Mouse (Mus musculus) stomach, embryonic 16.5 days (tissue): ENCODE measurements around the gene St3gal4. TPM values are rescaled to one million over a fixed set of nuclear protein-coding genes. Genes with fewer than 3 reads are reported as not detected.
A peak's percentile ranks its signal among the peaks of the same experiment; 100 is the strongest.

ENCODE experiments used
- ATAC-seq: fragments of 200-750 bp; cut with Nextera tagmentation; 2 replicates; pipeline ENCODE4 v1.8.0; 2017; ENCODE audit warnings: moderate number of reproducible peaks, moderate TSS enrichment; ENCODE audit not compliant: insufficient read depth, low FRiP score
- H3K27ac ChIP-seq: fragments of 300-500 bp; sonication (generic); 2 replicates; pipeline ENCODE4 v1.5.1; 2014; ENCODE audit warnings: low read length
- H3K27me3 ChIP-seq: fragments of 300-500 bp; sonication (generic); 2 replicates; pipeline ENCODE4 v1.6.1; 2014; ENCODE audit warnings: low read length, control low read depth, mixed read lengths; ENCODE audit not compliant: control insufficient read depth, insufficient read depth
- H3K36me3 ChIP-seq: fragments of 300-500 bp; sonication (generic); 2 replicates; pipeline ENCODE4 v1.6.1; 2014; ENCODE audit warnings: low read length; ENCODE audit not compliant: control insufficient read depth, insufficient read depth
- H3K4me1 ChIP-seq: fragments of 300-500 bp; sonication (generic); 2 replicates; pipeline ENCODE4 v1.6.1; 2014; ENCODE audit warnings: low read length, control low read depth, mixed read lengths; ENCODE audit not compliant: control insufficient read depth, insufficient read depth
- H3K4me2 ChIP-seq: fragments of 300-500 bp; sonication (generic); 2 replicates; pipeline ENCODE4 v1.6.1; 2014; ENCODE audit warnings: low read depth, low read length, mixed read lengths
- H3K4me3 ChIP-seq: fragments of 300-500 bp; sonication (generic); replicated peaks from 2 replicates; pipeline ENCODE4 v1.5.1; 2014; ENCODE audit warnings: mild to moderate bottlenecking, low read length
- H3K9ac ChIP-seq: fragments of 300-500 bp; sonication (generic); 2 replicates; pipeline ENCODE4 v1.6.1; 2014; ENCODE audit warnings: low read length
- H3K9me3 ChIP-seq: fragments of 300-500 bp; sonication (generic); replicated peaks from 2 replicates; pipeline ENCODE4 v1.6.1; 2016; ENCODE audit warnings: low read length, control low read depth; ENCODE audit not compliant: control insufficient read depth
- WGBS: fragments of 180-500 bp; shearing (Covaris S2); extraction: QIAGEN DNeasy Blood & Tissue Kit; methylation state at CpG from one replicate; pipeline ENCODE4 v1.1.7; 2014; 5-methylcytosine and 5-hydroxymethylcytosine counted together
- polyA plus RNA-seq: library from polyadenylated mRNA; unstranded; fragments of >200 nt; fragmentation: Nextera tagmentation; extraction: Ambion mirVana; gene quantifications from 2 replicates; pipeline ENCODE4 v1.2.1, GENCODE M21; 2015

Gene St3gal4
- polyA plus RNA-seq, 1 experiment from 2014 or later = 53.1 TPM

GRCm38 (mm10) chr9:35050701-35051454, 68.2 kb downstream of the St3gal4 start:
- Histone ChIP-seq H3K4me2 (no peak overlapping the region), H3K9ac (no peak overlapping the region), H3K36me3 (peaks cover 13% of the 10 kb centered on the region; the same call in 1 of the 2 replicates), H3K9me3 (no peaks in the 10 kb centered on the region), H3K27me3 (no peaks in the 10 kb centered on the region), H3K4me3 (no peak overlapping the region), H3K27ac (no peak overlapping the region), H3K4me1 (peaks cover 7% of the 10 kb centered on the region)
- no peak for ATAC-seq
- whole genome bisulfite sequencing = 87% methylated on average over 6 of the region's 6 CpGs

GRCm38 (mm10) chr9:35049891-35050527, 69.1 kb downstream of the St3gal4 start:
- no peak overlapping the region for H3K9ac ChIP-seq

GRCm38 (mm10) chr9:35048449-35048848, 70.6 kb downstream of the St3gal4 start:
- Histone ChIP-seq H3K36me3 (peaks cover 9% of the 10 kb centered on the region; the same call in 1 of the 2 replicates), H3K27me3 (no peaks in the 10 kb centered on the region), H3K9me3 (no peaks in the 10 kb centered on the region), H3K4me1 (peaks cover 29% of the 10 kb centered on the region), H3K4me2 (no peak overlapping the region), H3K27ac (no peak overlapping the region), H3K9ac (no peak overlapping the region), H3K4me3 (no peak overlapping the region)
- WGBS = 58% methylated on average over 6 of the region's 6 CpGs
- no peak for ATAC-seq

More at GRCm38 (mm10) chr9:35049891-35050527, 69.1 kb downstream of the St3gal4 start:
- ATAC-seq = no peak
- peaks cover 14% of the 10 kb centered on the region for H3K4me1 ChIP-seq
- no peaks in the 10 kb centered on the region for H3K9me3 ChIP-seq
- no peak overlapping the region for H3K4me2 ChIP-seq
- no peak overlapping the region for H3K4me3 ChIP-seq
- WGBS = 78% methylated on average over 3 of the region's 3 CpGs
- peaks cover 13% of the 10 kb centered on the region; the same call in 1 of the 2 replicates for H3K36me3 ChIP-seq
- H3K27ac ChIP-seq = no peak overlapping the region
- H3K27me3 ChIP-seq = no peaks in the 10 kb centered on the region

- Histone ChIP-seq H3K4me2 (no peak overlapping the region), H3K27me3 (no peaks in the 10 kb centered on the region), H3K4me3 (no peak overlapping the region), H3K4me1 (peaks cover 30% of the 10 kb centered on the region), H3K9me3 (no peaks in the 10 kb centered on the region), H3K9ac (no peak overlapping the region), H3K36me3 (no peaks in the 10 kb centered on the region), H3K27ac (peak overlapping the region; percentile 96)
- ATAC-seq = peak; percentile 78
- 41% methylated on average over 2 of the region's 2 CpGs for WGBS
Measured at GRCm38 (mm10) chr9:35045756-35046155, 73.3 kb downstream of the St3gal4 start.

GRCm38 (mm10) chr9:35045031-35045531, 74.0 kb downstream of the St3gal4 start:
- Histone ChIP-seq H3K4me1 (peaks cover 30% of the 10 kb centered on the region), H3K9ac (no peak overlapping the region), H3K36me3 (no peaks in the 10 kb centered on the region), H3K4me3 (no peak overlapping the region), H3K9me3 (no peaks in the 10 kb centered on the region), H3K27me3 (no peaks in the 10 kb centered on the region), H3K27ac (peak overlapping the region; percentile 96), H3K4me2 (no peak overlapping the region)
- peak; percentile 76 for ATAC-seq
- WGBS = 39% methylated on average over 11 of the region's 11 CpGs

- Histone ChIP-seq H3K9me3 (no peaks in the 10 kb centered on the region), H3K36me3 (no peaks in the 10 kb centered on the region), H3K27ac (peak overlapping the region; percentile 96), H3K4me3 (no peak overlapping the region), H3K27me3 (no peaks in the 10 kb centered on the region), H3K9ac (0 out of 2 replicates have a peak overlapping the region, but pooled peaks have one; percentile 10), H3K4me1 (peaks cover 30% of the 10 kb centered on the region), H3K4me2 (no peak overlapping the region)
- peak; percentile 41 for ATAC-seq
- 19% methylated on average over 15 of the region's 15 CpGs for WGBS
Measured at GRCm38 (mm10) chr9:35044458-35044857, 74.6 kb downstream of the St3gal4 start.

GRCm38 (mm10) chr9:35043619-35044018, 75.4 kb downstream of the St3gal4 start:
- Histone ChIP-seq H3K9me3 (no peaks in the 10 kb centered on the region), H3K36me3 (no peaks in the 10 kb centered on the region), H3K4me3 (no peak overlapping the region), H3K9ac (no peak overlapping the region), H3K4me2 (no peak overlapping the region), H3K27me3 (no peaks in the 10 kb centered on the region), H3K27ac (0 out of 2 replicates have a peak overlapping the region, but pooled peaks have one; percentile 96), H3K4me1 (peaks cover 30% of the 10 kb centered on the region)
- 70% methylated on average over 7 of the region's 7 CpGs for WGBS
- no peak for ATAC-seq

- Histone ChIP-seq H3K27me3 (no peaks in the 10 kb centered on the region), H3K27ac (no peak overlapping the region)
- WGBS = 57% methylated on average over 5 of the region's 5 CpGs
Measured at GRCm38 (mm10) chr9:35041493-35041892, 77.6 kb downstream of the St3gal4 start.

GRCm38 (mm10) chr9:35039846-35040245, 79.2 kb downstream of the St3gal4 start:
- WGBS = 49% methylated on average over 5 of the region's 5 CpGs
- ATAC-seq = no peak
- H3K27ac ChIP-seq = peak overlapping the region; percentile 28

More at GRCm38 (mm10) chr9:35041493-35041892, 77.6 kb downstream of the St3gal4 start:
- Histone ChIP-seq H3K9ac (no peak overlapping the region), H3K4me1 (peaks cover 29% of the 10 kb centered on the region), H3K9me3 (peaks cover 6% of the 10 kb centered on the region; the same call in 1 of the 2 replicates), H3K36me3 (no peaks in the 10 kb centered on the region), H3K4me3 (no peak overlapping the region), H3K4me2 (no peak overlapping the region)
- no peak for ATAC-seq

More at GRCm38 (mm10) chr9:35039846-35040245, 79.2 kb downstream of the St3gal4 start:
- Histone ChIP-seq H3K4me1 (peaks cover 14% of the 10 kb centered on the region), H3K9me3 (peaks cover 6% of the 10 kb centered on the region; the same call in 1 of the 2 replicates), H3K27me3 (no peaks in the 10 kb centered on the region), H3K9ac (no peak overlapping the region), H3K4me2 (no peak overlapping the region), H3K36me3 (no peaks in the 10 kb centered on the region), H3K4me3 (no peak overlapping the region)
